Mouse (Mus musculus): ENCODE results near the gene Eps8l2. TPM values are rescaled to one million over a fixed set of nuclear protein-coding genes. Genes with fewer than 3 reads are reported as not detected.
"Not testable (repeated sequence)": the region's sequence is repeated elsewhere in the genome, so short reads cannot be mapped to it uniquely, and the experiment has no call there.

Eps8l2 gene
- polyA plus RNA-seq, 1 experiment: 0.09 TPM

GRCm38 (mm10) chr7:141391625-141392551 lies 53.2 kb downstream of the Eps8l2 start, which contains the start of gene Taldo1:
Gene Taldo1, plus strand, starts transcription at chr7:141392199.
- Histone ChIP-seq H3K9me3 (ENCODE audit: control insufficient read depth, low read length) (no peaks in the 10 kb centered on the region), H3K4me3 (replicated peaks) (peak within 1 kb of the TSS; percentile 70), H3K27me3 (ENCODE audit: control insufficient read depth) (no peaks in the 10 kb centered on the region), H3K36me3 (ENCODE audit: control insufficient read depth) (peaks cover 32% of the 10 kb centered on the region), H3K4me1 (ENCODE audit: control insufficient read depth) (peaks cover 89% of the 10 kb centered on the region)
- TF ChIP-seq GATA1 (IDR thresholded peaks at IDR 0.05; ENCODE audit: low read length): peak; percentile 45; the same call in 1 of the 2 replicates
- no peak for TF ChIP-seq TAL1 (IDR thresholded peaks at IDR 0.05; ENCODE audit: low read length)

- Histone ChIP-seq H3K36me3 (ENCODE audit: control insufficient read depth) (peaks cover 39% of the 10 kb centered on the region), H3K9me3 (ENCODE audit: control insufficient read depth, low read length) (no peaks in the 10 kb centered on the region), H3K4me3 (replicated peaks) (peak overlapping the region; percentile 70), H3K4me1 (ENCODE audit: control insufficient read depth) (peaks cover 81% of the 10 kb centered on the region), H3K27me3 (ENCODE audit: control insufficient read depth) (no peaks in the 10 kb centered on the region)
- peak; percentile 71 for TF ChIP-seq GATA1 (IDR thresholded peaks at IDR 0.05; ENCODE audit: low read length)
- no peak for TF ChIP-seq TAL1 (IDR thresholded peaks at IDR 0.05; ENCODE audit: low read length)
Observed at GRCm38 (mm10) chr7:141392552-141393222, 54.0 kb downstream of the Eps8l2 start.

GRCm38 (mm10) chr7:141394158-141394557 lies 55.5 kb downstream of the Eps8l2 start:
- Histone ChIP-seq H3K4me1 (ENCODE audit: control insufficient read depth) (peaks cover 66% of the 10 kb centered on the region), H3K9me3 (ENCODE audit: control insufficient read depth, low read length) (no peaks in the 10 kb centered on the region), H3K4me3 (replicated peaks) (peak overlapping the region; percentile 70), H3K36me3 (ENCODE audit: control insufficient read depth) (peaks cover 54% of the 10 kb centered on the region), H3K27me3 (ENCODE audit: control insufficient read depth) (no peaks in the 10 kb centered on the region)
- TF ChIP-seq TAL1 (IDR thresholded peaks at IDR 0.05; ENCODE audit: low read length) (peak; percentile 34; the same call in 1 of the 3 replicates), GATA1 (IDR thresholded peaks at IDR 0.05; ENCODE audit: low read length) (peak; percentile 83)

GRCm38 (mm10) chr7:141394771-141395170 lies 56.1 kb downstream of the Eps8l2 start:
- peaks cover 60% of the 10 kb centered on the region for H3K4me1 ChIP-seq (ENCODE audit: control insufficient read depth)
- H3K36me3 ChIP-seq (ENCODE audit: control insufficient read depth): peaks cover 60% of the 10 kb centered on the region
- H3K4me3 ChIP-seq (replicated peaks): peak overlapping the region; percentile 47
- no peaks in the 10 kb centered on the region for H3K27me3 ChIP-seq (ENCODE audit: control insufficient read depth)
- no peaks in the 10 kb centered on the region for H3K9me3 ChIP-seq (ENCODE audit: control insufficient read depth, low read length)
- TF ChIP-seq GATA1 (IDR thresholded peaks at IDR 0.05; ENCODE audit: low read length) (no peak), TAL1 (IDR thresholded peaks at IDR 0.05; ENCODE audit: low read length) (no peak)

DNA sequence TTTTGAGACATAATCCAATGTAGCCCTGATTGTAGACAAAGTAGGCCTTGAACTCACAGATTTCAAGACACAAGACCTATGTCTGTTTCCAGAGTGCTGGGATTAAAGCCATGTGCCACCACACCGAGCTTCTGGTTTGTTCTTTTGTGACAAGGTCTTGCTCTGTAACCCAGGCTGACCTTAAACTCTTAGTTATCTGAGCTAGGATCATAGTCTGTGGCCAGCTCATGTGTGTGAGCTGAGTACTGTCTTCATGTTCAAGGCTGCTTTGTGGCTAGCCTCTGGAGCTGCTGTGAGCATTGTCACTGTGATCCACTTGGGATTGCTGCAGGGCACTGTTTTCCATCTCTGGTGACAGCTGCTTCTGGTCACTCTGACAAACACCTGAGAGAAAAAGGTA lies 56.7 kb downstream of the Eps8l2 start:
- TF ChIP-seq TAL1 (IDR thresholded peaks at IDR 0.05; ENCODE audit: low read length) (no peak), GATA1 (IDR thresholded peaks at IDR 0.05; ENCODE audit: low read length) (no peak)
- Histone ChIP-seq H3K36me3 (ENCODE audit: control insufficient read depth) (peaks cover 66% of the 10 kb centered on the region), H3K4me3 (replicated peaks) (peak overlapping the region; percentile 47), H3K9me3 (ENCODE audit: control insufficient read depth, low read length) (no peaks in the 10 kb centered on the region), H3K27me3 (ENCODE audit: control insufficient read depth) (no peaks in the 10 kb centered on the region), H3K4me1 (ENCODE audit: control insufficient read depth) (peaks cover 56% of the 10 kb centered on the region)

GRCm38 (mm10) chr7:141403305-141403704 lies 64.6 kb downstream of the Eps8l2 start:
- Histone ChIP-seq H3K36me3 (ENCODE audit: control insufficient read depth) (peaks cover 88% of the 10 kb centered on the region), H3K4me3 (replicated peaks) (no peak overlapping the region)

GRCm38 (mm10) chr7:141405466-141405865 lies 66.8 kb downstream of the Eps8l2 start:
- Histone ChIP-seq H3K4me1 (ENCODE audit: control insufficient read depth) (peaks cover 12% of the 10 kb centered on the region), H3K4me3 (replicated peaks) (no peak overlapping the region), H3K36me3 (ENCODE audit: control insufficient read depth) (peaks cover 87% of the 10 kb centered on the region), H3K27me3 (ENCODE audit: control insufficient read depth) (no peaks in the 10 kb centered on the region; the same call in 1 of the 2 replicates), H3K9me3 (ENCODE audit: control insufficient read depth, low read length) (peaks cover 7% of the 10 kb centered on the region)
- TF ChIP-seq GATA1 (IDR thresholded peaks at IDR 0.05; ENCODE audit: low read length) (no peak), TAL1 (IDR thresholded peaks at IDR 0.05; ENCODE audit: low read length) (no peak)

More at GRCm38 (mm10) chr7:141403305-141403704, 64.6 kb downstream of the Eps8l2 start:
- H3K4me1 ChIP-seq (ENCODE audit: control insufficient read depth): peaks cover 2% of the 10 kb centered on the region
- H3K9me3 ChIP-seq (ENCODE audit: control insufficient read depth, low read length): peaks cover 7% of the 10 kb centered on the region
- TF ChIP-seq GATA1 (IDR thresholded peaks at IDR 0.05; ENCODE audit: low read length): no peak
- no peak for TF ChIP-seq TAL1 (IDR thresholded peaks at IDR 0.05; ENCODE audit: low read length)
- no peaks in the 10 kb centered on the region; the same call in 1 of the 2 replicates for H3K27me3 ChIP-seq (ENCODE audit: control insufficient read depth)

DNA sequence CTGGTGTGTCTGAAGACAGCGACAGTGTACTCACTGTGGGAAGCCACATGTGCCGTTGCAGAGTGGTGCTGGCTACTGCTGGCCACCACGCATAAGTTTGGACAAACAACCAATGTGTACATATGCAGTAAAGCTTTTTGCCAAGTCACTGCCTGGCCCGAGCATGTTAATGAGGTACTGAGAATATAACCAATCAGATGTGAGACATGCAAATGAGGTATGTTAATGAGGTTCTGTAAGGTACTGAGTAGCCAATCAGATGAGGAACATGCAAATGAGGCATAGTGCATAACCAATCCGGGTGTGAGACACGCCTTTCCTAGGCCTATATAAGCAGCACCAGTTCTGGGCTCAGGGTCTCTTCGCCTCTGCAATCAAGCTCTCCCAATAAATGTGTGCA lies 69.0 kb downstream of the Eps8l2 start:
- Histone ChIP-seq H3K36me3 (ENCODE audit: control insufficient read depth) (peaks cover 78% of the 10 kb centered on the region), H3K4me1 (ENCODE audit: control insufficient read depth) (peaks cover 18% of the 10 kb centered on the region)
- not testable (repeated sequence) for H3K27me3 ChIP-seq (ENCODE audit: control insufficient read depth); H3K9me3 ChIP-seq (ENCODE audit: control insufficient read depth, low read length); H3K4me3 ChIP-seq (replicated peaks)

DNA sequence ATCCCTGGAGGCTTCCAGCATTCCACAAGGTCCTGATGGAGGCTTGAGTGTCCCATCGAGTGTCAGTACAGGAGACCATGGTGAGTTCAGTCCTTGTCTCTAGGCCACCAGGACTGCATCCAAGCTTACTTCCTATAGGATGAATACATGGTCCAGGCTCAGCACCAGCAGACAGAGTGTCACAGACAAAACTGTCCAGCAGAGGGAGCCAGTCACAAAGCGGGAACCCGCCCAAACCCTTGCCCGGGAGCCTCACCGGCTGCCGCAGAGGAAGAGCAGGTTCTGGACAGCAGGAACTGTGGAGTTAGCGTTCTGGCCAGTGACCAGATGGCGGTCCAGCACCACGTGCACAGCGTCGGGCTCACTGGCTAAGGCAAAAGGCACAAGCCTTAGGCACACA lies 70.2 kb downstream of the Eps8l2 start:
- Histone ChIP-seq H3K4me3 (replicated peaks) (no peak overlapping the region), H3K36me3 (ENCODE audit: control insufficient read depth) (peaks cover 66% of the 10 kb centered on the region), H3K4me1 (ENCODE audit: control insufficient read depth) (peaks cover 30% of the 10 kb centered on the region), H3K27me3 (ENCODE audit: control insufficient read depth) (no peaks in the 10 kb centered on the region), H3K9me3 (ENCODE audit: control insufficient read depth, low read length) (peaks cover 7% of the 10 kb centered on the region)
- TF ChIP-seq TAL1 (IDR thresholded peaks at IDR 0.05; ENCODE audit: low read length): no peak
- TF ChIP-seq GATA1 (IDR thresholded peaks at IDR 0.05; ENCODE audit: low read length): no peak

All from erythroblast, embryonic 14.5 days (primary cell).